Comparison of ENCODE assay signal across 8 mouse cellular contexts in the genomic region with DNA sequence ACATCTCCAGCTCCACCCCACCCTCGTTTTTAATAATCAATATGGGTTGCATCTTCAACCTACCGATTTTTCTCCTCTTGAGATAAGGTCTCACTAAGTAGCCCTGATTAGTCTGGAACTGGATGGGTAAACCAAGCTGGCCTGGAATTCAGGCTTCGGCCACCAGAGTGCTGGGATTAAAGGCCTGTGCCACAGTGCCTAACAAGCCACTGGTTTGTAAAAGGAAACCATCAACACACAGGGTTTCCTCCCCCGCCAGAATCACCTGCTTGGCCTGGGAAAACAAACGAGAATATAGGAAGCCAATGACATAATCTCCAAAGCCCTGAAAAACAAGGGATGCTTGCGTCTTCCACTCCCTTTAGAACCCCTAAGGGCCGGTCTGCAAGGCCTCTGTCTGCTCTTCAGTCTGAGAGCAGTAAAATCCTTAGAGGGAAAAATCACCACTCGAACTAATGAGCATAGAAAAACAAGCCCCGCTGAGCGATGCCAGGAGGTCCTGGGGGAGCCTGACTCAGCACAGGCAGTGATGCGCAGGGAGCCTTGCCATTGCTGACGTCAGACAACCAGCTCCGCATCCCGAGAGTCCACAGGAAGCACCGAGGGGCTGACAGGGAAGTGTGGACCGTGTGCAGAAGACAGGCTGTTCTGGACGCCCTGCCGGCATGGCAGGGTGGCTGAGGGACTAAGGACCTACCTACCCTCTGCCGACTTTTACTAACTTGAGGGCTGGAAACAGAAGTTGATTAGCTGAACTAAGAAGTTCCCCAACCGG. TPM values are rescaled to one million over a fixed set of nuclear protein-coding genes. Genes with fewer than 3 reads are reported as not detected.
DNase-seq lines count a peak whose midpoint lies in the region; ATAC-seq and TF ChIP-seq lines count a peak whose summit lies in the region.

No protein-coding gene starts in this region.

- peak; percentile 32 for DNase-seq in CD4-positive, CD25-positive, alpha-beta regulatory T cell, adult 2 months (ENCODE audit: low read depth, low spot score)
- peak; percentile 85 for DNase-seq in cerebellum, adult 9-10 months
- DNase-seq in gastrocnemius, adult 2 months = peak; percentile 91
- DNase-seq in layer of hippocampus, postnatal 25 days (ENCODE audit: extremely low spot score in 1 of 2, low spot score in 1 of 2) = peak; percentile 39 to 46
- peak; percentile 69 to 73 for DNase-seq in lung, postnatal 4 days
- peak; percentile 53 for DNase-seq in right cerebral cortex, postnatal 14 days

- H3K36me3 ChIP-seq in hindbrain, embryonic 13.5 days = no peaks in the 10 kb centered on the region

- peak overlapping the region; percentile 54 for H3K4me3 ChIP-seq in gastrocnemius, adult 2 months
- H3K4me3 ChIP-seq in hindbrain, embryonic 13.5 days = no peak overlapping the region

- H3K4me2 ChIP-seq in hindbrain, embryonic 13.5 days = peak overlapping the region; percentile 37

- peaks cover 10% of the 10 kb centered on the region for H3K27me3 ChIP-seq in hindbrain, embryonic 13.5 days

- H3K27ac ChIP-seq in gastrocnemius, adult 2 months = peak overlapping the region; percentile 76
- 0 out of 2 replicates have a peak overlapping the region, but pooled peaks have one; percentile 12 for H3K27ac ChIP-seq in hindbrain, embryonic 13.5 days

- no peak for ATAC-seq in CD4-positive, CD25-positive, alpha-beta regulatory T cell, adult 4 months
- ATAC-seq in hindbrain, embryonic 13.5 days (ENCODE audit: low FRiP score) = peak; percentile 76

- no peaks in the 10 kb centered on the region for H3K9me3 ChIP-seq in hindbrain, embryonic 13.5 days

- H3K4me1 ChIP-seq in hindbrain, embryonic 13.5 days (replicated peaks) = peaks cover 15% of the 10 kb centered on the region

- intact Hi-C loops in gastrocnemius, adult 2 months (cut with DNase I) = no loop called here

- 23% methylated on average over 20 of the region's 20 CpGs for WGBS in hindbrain, embryonic 13.5 days

- H3K9ac ChIP-seq in hindbrain, embryonic 13.5 days = peak overlapping the region; percentile 44

- 0 out of 2 replicates have a peak, but pooled peaks have one; percentile 2 for TF ChIP-seq CTCF in gastrocnemius, adult 2 months (IDR thresholded peaks at IDR 0.05)

RNA-seq across cellular contexts. Expression of a gene that starts 13.4 kb away (rescaled TPM):
- 100 to 1,000 TPM; 130 to 142 TPM for polyA plus RNA-seq in CD4-positive, CD25-positive, alpha-beta regulatory T cell, adult 4 months (2017; shearing (Covaris generic))
- 1 to 10 TPM; 7.8 to 9.5 TPM for total RNA-seq in gastrocnemius, adult 2 months (2021)
- 11.5 and 12.3 TPM in 2 replicates for polyA plus RNA-seq in hindbrain, embryonic 13.5 days (2015; fragmentation: Nextera tagmentation; extraction: Ambion mirVana)
- total RNA-seq in layer of hippocampus, postnatal 25 days (2021) = 10 to 100 TPM; 19.5 to 25.4 TPM

RNA-seq across cellular contexts. Expression of a gene that starts 50.5 kb away (rescaled TPM):
- 10 to 100 TPM; 46.1 to 67.9 TPM for polyA plus RNA-seq in CD4-positive, CD25-positive, alpha-beta regulatory T cell, adult 4 months (2017; shearing (Covaris generic))
- total RNA-seq in gastrocnemius, adult 2 months (2021) = 1,000 to 10,000 TPM in 1 of 2 experiments, 100 to 1,000 TPM in 1; 633 to 1,638 TPM
- polyA plus RNA-seq in hindbrain, embryonic 13.5 days (2015; fragmentation: Nextera tagmentation; extraction: Ambion mirVana) = 2.4 and 2.9 TPM in 2 replicates
- total RNA-seq in layer of hippocampus, postnatal 25 days (2021) = 10 to 100 TPM; 63.2 to 71.5 TPM

Comparison
In these comparisons a context has a peak if more than half of its experiments do, and no peak if none do; other contexts are left out.
1. DNase-seq: peak in every context shown above with its lines; median percentile 91 in gastrocnemius, adult 2 months; 85 in cerebellum, adult 9-10 months; 71 in lung, postnatal 4 days; 53 in right cerebral cortex, postnatal 14 days; 42 in layer of hippocampus, postnatal 25 days; 32 in CD4-positive, CD25-positive, alpha-beta regulatory T cell, adult 2 months.
2. RNA of a gene that starts 50.5 kb away (total RNA-seq): 633 to 1,638 TPM in gastrocnemius, adult 2 months; 63.2 to 71.5 TPM in layer of hippocampus, postnatal 25 days; every median in the first group is over 4 times any median in the second.